ENCODE assay signal across 15 mouse cellular contexts in the genomic region with DNA sequence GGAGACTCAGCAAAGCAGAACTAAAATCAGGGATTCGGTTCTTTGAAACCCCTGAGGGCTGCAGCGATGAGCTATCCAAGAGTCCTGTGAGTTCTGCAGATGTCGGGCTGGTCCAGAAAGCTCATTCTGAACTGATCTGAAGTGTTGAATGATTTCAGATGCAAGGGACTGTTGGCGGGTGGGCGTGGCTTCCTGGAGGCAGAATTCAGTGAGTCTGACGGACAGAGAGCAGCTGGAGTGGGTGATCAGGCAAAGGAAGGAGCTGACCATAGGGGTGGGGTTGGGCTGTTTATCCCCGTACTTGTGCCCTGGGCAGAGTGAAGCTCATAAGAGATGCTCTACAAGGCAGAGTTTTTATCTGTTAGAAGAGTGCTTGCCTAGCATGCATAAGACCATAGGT. TPM values are rescaled to one million over a fixed set of nuclear protein-coding genes. Genes with fewer than 3 reads are reported as not detected.
DNase-seq lines count a peak whose midpoint lies in the region; ATAC-seq and TF ChIP-seq lines count a peak whose summit lies in the region.
"Had no signal": no experiment of that assay in that cellular context is flagged by ENCODE, and none has a peak within 500 bp of the region (broad histone marks: within the 10 kb centered on the region; RNA-seq: fewer than 3 reads in every experiment).

No protein-coding gene starts in this region.

- peak; percentile 44 for DNase-seq in cerebellum, postnatal 10 days
- no peak for DNase-seq in cerebellum, adult 8-10 months
- DNase-seq in kidney, adult 18-20 months: no peak
- peak; percentile 56 for DNase-seq in embryo, embryonic 11 days
- peak; percentile 71 for DNase-seq in lung, postnatal 0 days (ENCODE audit: low spot score)
- DNase-seq in adrenal gland, postnatal 4 days (ENCODE audit: low spot score in 2 of 2): no peak
- no peak for DNase-seq in right cerebral cortex, postnatal 10 days (ENCODE audit: low spot score in 2 of 2)
- DNase-seq: right cerebral cortex, adult 18-20 months; thymus, adult 18-20 months had no signal

- no peaks in the 10 kb centered on the region for H3K27me3 ChIP-seq in kidney, embryonic 15.5 days
- no peaks in the 10 kb centered on the region for H3K27me3 ChIP-seq in lung, postnatal 0 days (replicated peaks; ENCODE audit: insufficient read depth, low read length)
- H3K27me3 ChIP-seq: limb, embryonic 12.5 days had no signal

- H3K27ac ChIP-seq in kidney, embryonic 15.5 days: peak overlapping the region; percentile 56; the same call in 1 of the 2 replicates
- no peak overlapping the region for H3K27ac ChIP-seq in lung, postnatal 0 days (ENCODE audit: low read length)
- H3K27ac ChIP-seq: layer of hippocampus, adult 2 months had no signal

- H3K4me2 ChIP-seq in kidney, embryonic 15.5 days: no peak overlapping the region
- H3K4me2 ChIP-seq in lung, postnatal 0 days (replicated peaks; ENCODE audit: low read depth, low read length): no peak overlapping the region
- H3K4me2 ChIP-seq: limb, embryonic 12.5 days had no signal

- 0 out of 2 replicates have a peak, but pooled peaks cover 13% of the 10 kb centered on the region for H3K36me3 ChIP-seq in kidney, embryonic 15.5 days
- H3K36me3 ChIP-seq in lung, postnatal 0 days (ENCODE audit: insufficient read depth, low read length): no peaks in the 10 kb centered on the region
- H3K36me3 ChIP-seq: G1E had no signal

- WGBS in kidney, embryonic 15.5 days: 29% methylated on average over 7 of the region's 7 CpGs
- WGBS in lung, postnatal 0 days: 23% methylated on average over 7 of the region's 7 CpGs

- H3K4me1 ChIP-seq in kidney, embryonic 15.5 days: peaks cover 55% of the 10 kb centered on the region
- no peaks in the 10 kb centered on the region for H3K4me1 ChIP-seq in lung, postnatal 0 days (ENCODE audit: insufficient read depth, low read depth, low read length)

- no peak overlapping the region for H3K4me3 ChIP-seq in kidney, embryonic 15.5 days (replicated peaks)
- H3K4me3 ChIP-seq in lung, postnatal 0 days (ENCODE audit: low read depth, low read length): no peak overlapping the region
- H3K4me3 ChIP-seq: layer of hippocampus, adult 2 months; limb, embryonic 12.5 days had no signal

- H3K9me3 ChIP-seq in kidney, embryonic 15.5 days (replicated peaks): no peaks in the 10 kb centered on the region
- no peaks in the 10 kb centered on the region for H3K9me3 ChIP-seq in lung, postnatal 0 days (ENCODE audit: low read length)
- H3K9me3 ChIP-seq: G1E; limb, embryonic 12.5 days had no signal

- TF ChIP-seq EP300 in lung, postnatal 0 days (IDR thresholded peaks at IDR 0.05): no peak

- no peak overlapping the region for H3K9ac ChIP-seq in kidney, embryonic 15.5 days
- no peak overlapping the region for H3K9ac ChIP-seq in lung, postnatal 0 days (replicated peaks; ENCODE audit: low read depth)
- H3K9ac ChIP-seq: limb, embryonic 12.5 days had no signal

- TF ChIP-seq CTCF in lung, postnatal 0 days (IDR thresholded peaks at IDR 0.05): no peak

- no peak; the same call in 1 of the 2 replicates for ATAC-seq in kidney, embryonic 15.5 days (replicated peaks; ENCODE audit: low FRiP score)
- ATAC-seq in lung, postnatal 0 days: peak; percentile 63

RNA-seq across cellular contexts. Expression of gene Ccdc33, which starts 24.8 kb away (rescaled TPM):
- polyA plus RNA-seq in kidney, embryonic 15.5 days (2015; fragmentation: Nextera tagmentation; extraction: Ambion mirVana): 0.29 and 0.44 TPM in 2 replicates
- polyA plus RNA-seq in lung, postnatal 0 days (2015; fragmentation: Nextera tagmentation; extraction: Ambion mirVana): 3.0 and 3.3 TPM in 2 replicates
- total RNA-seq in adrenal gland, postnatal 4 days (2021): under 1 TPM in 1 of 2 experiments, not detected in 1; 0.87 TPM
- total RNA-seq: megakaryocyte, adult 5-6 weeks had no signal
- polyA plus RNA-seq: G1E; heart, postnatal 0 days had no signal

Comparison
In these comparisons a context has a peak if more than half of its experiments do, and no peak if none do; other contexts are left out.
1. DNase-seq: peak in cerebellum, postnatal 10 days (2 of 2), embryo, embryonic 11 days (single experiment) and lung, postnatal 0 days (single experiment); none in cerebellum, adult 8-10 months (single experiment), kidney, adult 18-20 months (single experiment), adrenal gland, postnatal 4 days (0 of 2) and right cerebral cortex, postnatal 10 days (0 of 2).